Mouse (Mus musculus): ENCODE measurements around the gene Taar2.

Taar2 gene

DNA sequence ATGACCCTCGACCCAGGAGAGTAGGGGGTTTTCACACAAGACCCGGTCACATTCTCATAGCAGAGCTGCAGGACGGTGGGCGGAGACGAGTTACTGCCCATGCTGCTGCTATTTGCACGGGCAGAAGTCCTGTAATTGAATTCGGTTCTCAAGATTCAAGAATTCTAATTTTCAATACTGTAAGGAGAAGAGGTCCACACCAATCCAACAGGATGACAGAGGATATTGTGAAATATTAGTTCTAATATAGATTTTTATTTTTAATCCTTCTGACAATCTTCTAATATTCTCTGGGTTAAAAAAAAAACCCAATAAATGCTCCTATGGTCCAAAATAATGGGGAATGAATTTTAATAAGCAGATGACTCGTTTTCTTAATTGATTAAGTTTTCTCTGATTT is 47.2 kb downstream of the Taar2 start, which contains the start of gene Taar6:
Gene Taar6 (minus strand): TSS at position 101 of the 400 bp plus-strand sequence.
- no peak for DNase-seq

DNA sequence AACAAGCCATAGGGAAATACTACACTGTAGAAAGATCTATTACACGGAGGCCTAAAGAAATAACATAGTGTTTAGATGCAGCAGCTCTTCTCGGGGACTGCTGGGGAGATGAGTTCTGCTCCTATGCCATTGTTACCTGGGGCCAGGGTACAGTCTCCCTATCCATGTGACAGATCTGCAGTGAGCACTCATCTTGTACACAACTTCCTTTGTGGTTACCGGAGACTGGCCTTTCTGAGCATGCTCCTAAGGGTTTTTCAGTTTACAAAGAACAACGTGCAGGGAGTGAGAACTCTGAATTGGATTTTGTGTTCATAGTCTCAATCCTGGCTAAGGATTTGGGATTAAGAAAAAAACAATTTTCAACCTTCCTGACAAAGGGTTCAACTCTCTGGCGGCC is 48.0 kb downstream of the Taar2 start:
- DNase-seq = no peak

Measured in cerebellum, adult 9-10 months (tissue).